8 mouse cellular contexts compared by ENCODE assay signal in the genomic region with DNA sequence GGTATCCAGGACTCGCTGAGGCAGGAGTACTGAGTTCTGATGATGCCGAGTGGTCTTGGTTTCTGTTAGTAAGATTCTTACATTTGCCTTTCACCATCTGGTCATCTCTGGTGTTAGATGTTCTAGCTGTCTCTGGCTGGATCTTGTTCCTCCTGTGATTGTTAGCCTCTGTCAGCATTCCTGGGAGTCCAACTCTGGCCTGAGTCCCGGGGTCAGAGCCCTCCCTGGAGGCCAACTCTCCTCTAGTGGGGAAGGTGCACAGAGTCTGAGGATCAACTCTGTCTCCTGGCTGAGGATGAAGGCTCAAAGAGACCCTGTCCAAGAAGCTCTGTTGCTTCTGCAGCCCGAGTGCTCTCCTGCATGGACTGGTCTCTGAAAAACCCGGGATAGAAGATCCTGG. TPM values are rescaled to one million over a fixed set of nuclear protein-coding genes. Genes with fewer than 3 reads are reported as not detected.
"Had no signal": no experiment of that assay in that cellular context is flagged by ENCODE, and none has a peak within 500 bp of the region (broad histone marks: within the 10 kb centered on the region; RNA-seq: fewer than 3 reads in every experiment).

No protein-coding gene starts in this region.

RNA-seq across cellular contexts. Expression of a gene that starts 37.8 kb away (rescaled TPM):
- polyA plus RNA-seq: cortical plate, adult 2 months; embryonic facial prominence, embryonic 10.5 days; erythroblast, embryonic 14.5 days; forebrain, embryonic 15.5 days; forebrain, embryonic 16.5 days; forebrain, postnatal 0 days; frontal cortex, adult 2 months; heart, adult 2 months had no signal
